ENCODE assay signal across 18 mouse cellular contexts in the genomic region with DNA sequence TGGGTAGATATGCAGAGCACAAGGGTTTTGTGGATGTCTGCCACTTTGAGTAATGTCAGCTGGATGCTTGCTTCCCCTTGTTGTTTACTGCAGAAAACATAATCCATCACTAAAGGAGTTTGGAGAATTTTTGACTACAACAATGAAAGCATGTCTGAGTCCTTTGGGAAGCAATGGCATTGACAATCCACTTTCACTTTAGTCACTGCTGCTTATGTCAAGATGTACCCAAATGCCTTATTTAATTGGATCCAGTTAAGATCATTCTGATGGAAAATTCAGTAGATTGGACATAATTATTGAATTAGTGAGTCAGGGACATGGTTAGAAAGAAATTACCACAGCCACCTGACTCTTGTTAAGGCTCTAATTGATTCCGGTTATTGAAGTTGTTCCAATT.
"Had no signal": no experiment of that assay in that cellular context is flagged by ENCODE, and none has a peak within 500 bp of the region (broad histone marks: within the 10 kb centered on the region; RNA-seq: fewer than 3 reads in every experiment).

No protein-coding gene starts in this region.

- DNase-seq: liver, postnatal 0 days; lung, adult 2 months; lung, postnatal 14 days; lung, postnatal 36 days; right cerebral cortex, postnatal 14 days; thymus, adult 2 months; thymus, postnatal 25 days; thymus, postnatal 4 days had no signal

- H3K4me3 ChIP-seq: lung, embryonic 15.5 days; megakaryocyte, embryonic 14.5 days; midbrain, embryonic 13.5 days; midbrain, embryonic 15.5 days; neural tube, embryonic 12.5 days; stomach, embryonic 15.5 days had no signal

- H3K27ac ChIP-seq: lung, embryonic 15.5 days; macrophage; midbrain, embryonic 13.5 days; midbrain, embryonic 15.5 days; neural tube, embryonic 12.5 days; stomach, embryonic 15.5 days; stomach, postnatal 0 days had no signal

- ATAC-seq: liver, postnatal 0 days; lung, postnatal 0 days; midbrain, embryonic 13.5 days; midbrain, embryonic 15.5 days had no signal

- H3K9ac ChIP-seq: liver, postnatal 0 days; lung, embryonic 15.5 days; midbrain, embryonic 13.5 days; midbrain, embryonic 15.5 days; neural tube, embryonic 12.5 days; stomach, embryonic 15.5 days had no signal

- H3K27me3 ChIP-seq: lung, embryonic 15.5 days; megakaryocyte, embryonic 14.5 days; midbrain, embryonic 13.5 days; midbrain, embryonic 15.5 days; neural tube, embryonic 12.5 days; stomach, embryonic 15.5 days had no signal

- H3K4me1 ChIP-seq: lung, embryonic 15.5 days; megakaryocyte, embryonic 14.5 days; midbrain, embryonic 13.5 days; midbrain, embryonic 15.5 days; neural tube, embryonic 12.5 days; stomach, embryonic 15.5 days had no signal

- H3K9me3 ChIP-seq: lung, embryonic 15.5 days; midbrain, embryonic 13.5 days; midbrain, embryonic 15.5 days; neural tube, embryonic 12.5 days; stomach, embryonic 15.5 days had no signal

- H3K4me2 ChIP-seq: lung, embryonic 15.5 days; midbrain, embryonic 11.5 days; midbrain, embryonic 13.5 days; midbrain, embryonic 15.5 days; neural tube, embryonic 12.5 days; stomach, embryonic 15.5 days had no signal

- H3K36me3 ChIP-seq: lung, embryonic 15.5 days; midbrain, embryonic 13.5 days; midbrain, embryonic 15.5 days; neural tube, embryonic 12.5 days; stomach, embryonic 15.5 days had no signal
